Mouse (Mus musculus): ENCODE results near the gene Gpr141. TPM values are rescaled to one million over a fixed set of nuclear protein-coding genes. Genes with fewer than 3 reads are reported as not detected.
"Not testable (repeated sequence)": the region's sequence is repeated elsewhere in the genome, so short reads cannot be mapped to it uniquely, and the experiment has no call there.

Gpr141 gene
- not detected for total RNA-seq (2021)
- long read RNA-seq = 0 reads

GRCm38 (mm10) chr13:19824071-19824470, at the start of gene Gpr141:
Gene Gpr141, minus strand, starts transcription at chr13:19824257.
- DNase-seq (ENCODE audit: low spot score in 2 of 2) = no peak

GRCm38 (mm10) chr13:19864241-19864640, 40.2 kb upstream of the Gpr141 start:
- no peak for DNase-seq (ENCODE audit: low spot score in 2 of 2)

GRCm38 (mm10) chr13:19854629-19855333, 30.7 kb upstream of the Gpr141 start:
- DNase-seq (ENCODE audit: low spot score in 2 of 2) = no peak

- no peak for DNase-seq (ENCODE audit: low spot score in 2 of 2)
Observed at GRCm38 (mm10) chr13:19854049-19854448, 30.0 kb upstream of the Gpr141 start.

GRCm38 (mm10) chr13:19843448-19843847, 19.4 kb upstream of the Gpr141 start:
- DNase-seq (ENCODE audit: low spot score in 2 of 2) = no peak

DNA sequence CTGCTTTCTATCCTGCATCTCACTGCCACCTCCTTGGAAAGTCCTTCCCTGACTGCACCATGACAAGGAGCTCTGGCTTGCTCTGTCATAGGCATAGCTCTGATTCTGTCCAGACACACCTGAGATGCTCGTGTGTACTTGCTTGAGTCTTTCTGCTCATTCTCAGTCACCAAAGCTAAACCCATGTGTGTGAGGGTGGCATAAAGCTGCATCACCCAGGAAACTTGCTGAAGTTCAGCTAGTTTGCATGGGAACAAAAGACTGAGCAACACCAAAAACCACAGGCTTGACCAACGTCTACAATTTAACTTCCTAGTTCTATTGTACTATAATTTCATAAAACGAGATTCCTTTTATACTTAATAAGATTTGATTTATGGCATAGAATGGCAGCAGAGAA, 18.6 kb upstream of the Gpr141 start:
- no peak for DNase-seq (ENCODE audit: low spot score in 2 of 2)

GRCm38 (mm10) chr13:19841615-19842014, 17.6 kb upstream of the Gpr141 start:
- no peak for DNase-seq (ENCODE audit: low spot score in 2 of 2)

GRCm38 (mm10) chr13:19840206-19840605, 16.1 kb upstream of the Gpr141 start:
- no peak for DNase-seq (ENCODE audit: low spot score in 2 of 2)

- no peak for DNase-seq (ENCODE audit: low spot score in 2 of 2)
Observed at GRCm38 (mm10) chr13:19830560-19830959, 6.5 kb upstream of the Gpr141 start.

GRCm38 (mm10) chr13:19828095-19828494, 4.0 kb upstream of the Gpr141 start:
- DNase-seq (ENCODE audit: low spot score in 2 of 2) = no peak

DNA sequence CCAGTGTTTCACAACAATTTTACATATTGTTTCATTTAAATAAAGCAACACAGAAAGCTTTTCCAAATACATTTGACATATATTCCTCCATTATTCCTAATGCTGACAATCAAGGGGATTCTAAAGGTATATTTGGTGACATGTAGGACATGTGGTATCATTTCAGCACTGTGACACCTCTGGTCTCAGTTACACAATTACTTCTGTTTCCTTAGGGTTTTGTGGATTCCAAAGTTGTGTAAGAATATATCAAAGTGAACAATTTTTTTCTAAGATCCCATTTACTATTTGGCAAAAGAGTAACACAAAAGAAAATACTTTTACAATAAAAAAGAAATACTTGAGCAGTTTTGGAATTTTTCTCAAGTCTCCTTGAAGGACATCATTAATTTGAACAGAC, 2.4 kb downstream of the Gpr141 start:
- DNase-seq (ENCODE audit: low spot score in 2 of 2) = no peak

DNA sequence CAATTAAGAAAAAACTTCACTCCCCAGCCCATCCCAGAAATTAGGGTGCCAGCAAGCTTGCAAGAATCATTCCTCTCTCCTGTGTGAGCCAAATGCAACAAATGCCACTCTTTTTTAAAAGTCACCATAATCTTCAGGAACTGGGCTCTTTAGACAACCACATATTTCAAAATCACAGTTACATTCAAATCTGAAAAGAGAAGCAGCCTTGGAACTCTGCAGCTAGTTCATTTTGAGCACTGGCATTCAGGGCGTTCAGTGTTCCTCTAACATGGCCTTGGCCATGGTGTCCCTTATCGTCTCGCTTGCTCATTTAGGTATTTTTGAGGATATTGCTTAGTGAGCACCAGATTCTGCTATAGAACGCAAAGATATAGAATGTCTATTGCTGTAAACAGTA, 4.1 kb downstream of the Gpr141 start:
- no peak for DNase-seq (ENCODE audit: low spot score in 2 of 2)

DNA sequence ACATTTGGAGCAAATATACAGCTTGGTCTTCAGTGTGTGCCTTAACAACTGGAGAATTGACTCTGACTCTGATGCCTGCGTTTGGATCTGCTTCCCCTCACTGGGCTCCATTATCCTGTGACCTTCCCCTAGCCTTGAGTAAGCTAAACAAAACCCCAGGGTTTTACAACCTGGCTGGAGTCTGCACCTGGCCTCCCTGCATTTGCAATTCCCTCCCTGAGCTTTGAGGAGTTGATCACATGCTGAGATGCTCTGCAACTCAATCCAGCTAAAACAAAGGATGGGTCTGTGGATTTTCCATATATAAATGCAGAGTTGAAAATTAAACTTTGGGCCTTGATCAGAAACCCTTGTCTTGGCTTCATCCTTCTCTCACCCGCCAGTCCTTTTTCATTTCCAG, 4.8 kb downstream of the Gpr141 start:
- no peak for DNase-seq (ENCODE audit: low spot score in 2 of 2)

DNA sequence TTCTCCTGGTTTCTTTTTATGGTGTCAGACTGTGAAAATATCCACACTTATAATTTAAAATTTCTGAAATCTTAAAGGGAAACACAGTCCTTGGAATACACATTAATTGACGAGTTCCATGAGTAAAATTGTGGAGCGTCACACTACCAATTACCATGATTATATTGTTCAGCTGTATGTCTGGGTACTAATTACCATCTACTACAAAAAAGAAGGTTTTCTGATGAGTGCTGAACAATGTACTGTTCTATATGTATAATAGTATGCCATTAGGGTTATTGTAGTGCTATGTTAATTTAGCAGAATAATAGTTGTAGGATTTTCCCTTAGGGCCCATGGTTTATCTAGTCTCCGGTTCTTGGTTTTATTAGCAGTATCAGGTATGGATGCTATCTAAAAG, 29.1 kb downstream of the Gpr141 start:
- DNase-seq (ENCODE audit: low spot score in 2 of 2) = no peak

GRCm38 (mm10) chr13:19794486-19794885, 29.6 kb downstream of the Gpr141 start:
- DNase-seq (ENCODE audit: low spot score in 2 of 2) = no peak

DNA sequence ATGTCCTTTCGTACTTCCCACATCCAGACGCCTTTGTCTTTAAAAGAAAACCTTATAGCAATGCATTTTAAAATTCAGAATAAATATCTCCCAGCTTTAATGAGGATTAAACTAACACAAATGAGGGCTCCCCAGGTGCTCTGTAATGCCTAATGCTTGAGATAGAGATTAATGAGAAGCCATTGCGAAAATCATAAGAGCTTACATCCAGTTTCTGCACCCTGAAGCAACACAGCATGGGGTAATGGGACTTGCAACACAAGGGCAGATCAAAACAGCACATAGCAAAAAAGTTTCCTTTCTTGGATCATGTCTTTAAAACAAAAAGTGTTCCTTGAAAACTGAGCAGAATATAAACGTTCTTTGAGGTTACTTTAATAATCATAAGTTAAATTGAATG, 30.3 kb downstream of the Gpr141 start:
- DNase-seq (ENCODE audit: low spot score in 2 of 2) = no peak

DNA sequence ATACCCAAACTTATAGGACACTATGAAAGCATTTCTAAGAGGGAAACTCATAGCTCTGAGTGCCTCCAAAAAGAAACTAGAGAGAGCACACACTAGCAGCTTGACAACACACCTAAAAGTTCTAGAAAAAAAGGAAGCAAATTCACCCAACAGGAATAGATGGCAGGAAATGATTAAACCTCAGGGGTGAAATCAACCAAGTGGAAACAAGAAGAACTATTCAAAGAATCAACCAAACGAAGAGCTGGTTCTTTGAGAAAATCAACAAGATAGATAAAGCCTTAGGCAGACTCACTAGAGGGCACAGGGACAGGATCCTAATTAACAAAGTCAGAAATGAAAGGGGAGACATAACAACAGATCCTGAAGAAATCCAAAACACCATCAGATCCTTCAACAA, 36.1 kb downstream of the Gpr141 start:
- DNase-seq (ENCODE audit: low spot score in 2 of 2) = not testable (repeated sequence)

DNA sequence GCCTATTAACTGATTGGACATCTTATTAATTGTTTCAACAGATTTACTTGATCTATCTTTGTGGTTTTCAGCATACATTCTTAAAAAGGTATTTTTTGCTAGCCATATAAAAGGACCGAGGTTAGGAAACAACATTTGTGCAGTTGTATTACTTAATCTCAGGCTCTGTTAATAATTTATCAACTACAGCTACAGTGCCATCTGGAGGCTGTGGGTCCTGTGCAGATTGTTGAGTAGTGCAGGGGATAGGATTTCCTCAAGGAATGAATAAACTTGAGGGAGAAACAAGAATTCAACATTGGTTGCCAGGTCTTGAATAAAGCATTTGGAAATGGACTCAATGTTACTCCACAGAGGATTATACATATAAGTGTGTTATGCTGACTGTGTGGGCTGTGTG, 53.9 kb downstream of the Gpr141 start:
- no peak for DNase-seq (ENCODE audit: low spot score in 2 of 2)

- no peak for DNase-seq (ENCODE audit: low spot score in 2 of 2)
Observed at GRCm38 (mm10) chr13:19767202-19767601, 56.9 kb downstream of the Gpr141 start.

GRCm38 (mm10) chr13:19764276-19764675, 59.8 kb downstream of the Gpr141 start:
- no peak for DNase-seq (ENCODE audit: low spot score in 2 of 2)

DNA sequence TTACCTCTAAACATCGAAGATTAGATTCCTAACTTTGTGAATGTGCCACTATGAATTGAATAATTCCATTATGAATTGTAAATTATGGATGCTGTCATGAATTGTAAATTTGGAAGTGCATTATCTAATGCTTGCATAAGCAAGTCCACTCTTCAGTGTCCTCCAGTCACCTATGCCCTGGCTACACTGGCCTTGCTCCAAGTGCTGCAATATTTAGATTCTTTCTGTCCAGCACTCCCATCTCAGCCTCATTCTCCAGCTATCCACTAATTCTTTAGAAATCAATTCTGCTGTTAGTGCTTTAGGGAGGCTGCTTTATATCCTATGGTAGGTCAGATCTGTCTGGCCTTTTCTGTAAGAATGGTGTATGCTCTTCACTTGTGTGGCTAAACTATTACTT, 60.8 kb downstream of the Gpr141 start:
- no peak for DNase-seq (ENCODE audit: low spot score in 2 of 2)

- no peak for DNase-seq (ENCODE audit: low spot score in 2 of 2)
Observed at GRCm38 (mm10) chr13:19745741-19746140, 78.3 kb downstream of the Gpr141 start.

GRCm38 (mm10) chr13:19744536-19744935, 79.5 kb downstream of the Gpr141 start:
- no peak for DNase-seq (ENCODE audit: low spot score in 2 of 2)

DNA sequence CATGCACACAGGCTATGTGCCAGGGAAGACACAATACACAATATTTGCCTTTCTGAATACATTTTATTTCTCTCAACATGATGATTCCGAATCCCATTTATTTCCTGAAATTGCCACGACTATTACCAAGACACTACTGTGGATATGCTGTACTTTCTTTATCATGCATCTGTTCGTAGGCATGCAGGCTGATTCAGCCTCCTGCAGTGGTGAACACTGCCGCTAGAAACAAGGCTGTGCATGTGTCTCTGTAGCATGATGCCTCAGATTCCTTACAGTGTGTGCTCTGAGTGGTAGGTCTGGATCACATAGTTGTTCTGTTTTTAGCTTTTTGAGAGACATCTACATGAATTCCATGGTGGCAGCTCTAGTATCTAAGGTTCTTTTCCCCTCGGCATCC, 89.5 kb downstream of the Gpr141 start:
- DNase-seq (ENCODE audit: low spot score in 2 of 2) = no peak

Data from layer of hippocampus, postnatal 10 days (tissue).